Mouse (Mus musculus) adrenal gland, postnatal 14 days (tissue): ENCODE measurements around the gene Gm14139. TPM values are rescaled to one million over a fixed set of nuclear protein-coding genes. Genes with fewer than 3 reads are reported as not detected.
"Not testable (repeated sequence)": the region's sequence is repeated elsewhere in the genome, so short reads cannot be mapped to it uniquely, and the experiment has no call there.

ENCODE experiments used
- DNase-seq: peaks from one replicate; pipeline ENCODE4 v3.0.0; 2021; ENCODE audit warnings: mixed read lengths
- long read RNA-seq, 2 experiments: library from polyadenylated mRNA; stranded (forward); transcript quantifications; one replicate each; pipeline ENCODE4 v2.0.0; 2021
- total RNA-seq: library from RNA; stranded (reverse); gene quantifications from 2 replicates; pipeline ENCODE4 v1.2.3, GENCODE M21; 2021

The Gm14139 gene
- total RNA-seq, result 0.64 and 0.70 TPM in 2 replicates
- long read RNA-seq, experiment 1, result 0 reads
- long read RNA-seq, experiment 2, result 0 reads

DNA sequence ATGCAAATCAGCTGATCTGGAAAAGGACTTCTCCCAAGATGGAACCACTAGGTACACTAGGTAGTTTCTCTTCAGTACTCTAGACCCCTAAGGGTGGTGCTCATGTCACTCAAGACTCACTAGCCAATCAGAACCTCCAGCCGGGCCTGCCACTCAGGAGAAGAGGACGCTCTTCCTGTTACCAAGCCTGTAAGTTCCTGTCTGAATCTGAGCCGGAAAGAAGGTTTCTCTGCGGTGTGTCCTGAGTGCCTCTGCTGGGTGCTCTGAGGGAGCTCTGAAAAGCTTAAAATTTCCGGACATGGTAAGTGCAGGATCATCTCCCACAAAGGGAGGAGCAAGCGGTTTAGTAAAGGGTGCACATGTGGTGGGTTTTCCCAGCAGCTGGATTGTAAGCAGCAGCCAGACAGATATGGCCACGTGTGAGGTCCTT, at the start of gene Gm14139:
TSS of gene Gm14139 (plus strand) at position 186 of the 430 bp plus-strand sequence.
- DNase-seq, result not testable (repeated sequence)

DNA sequence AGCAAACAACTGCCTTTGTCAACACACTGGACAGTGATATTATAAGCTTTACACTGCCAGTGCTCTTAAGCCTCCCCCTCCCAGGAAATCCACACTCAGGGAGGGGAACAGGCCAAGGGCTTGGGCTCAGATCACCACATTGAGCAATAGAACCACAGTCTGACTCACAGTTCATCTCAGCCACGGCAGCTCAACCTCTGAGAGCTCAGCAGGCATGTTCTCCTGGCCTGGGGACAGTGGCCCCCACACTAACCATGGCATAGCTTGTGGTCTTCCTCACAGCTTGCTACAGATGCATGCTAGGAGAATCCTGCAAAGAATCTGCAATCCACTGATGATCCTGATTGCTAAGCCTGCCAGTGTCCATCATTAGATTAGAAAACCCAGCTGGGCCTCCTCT, 49.6 kb upstream of the Gm14139 start:
- DNase-seq, result not testable (repeated sequence)

DNA sequence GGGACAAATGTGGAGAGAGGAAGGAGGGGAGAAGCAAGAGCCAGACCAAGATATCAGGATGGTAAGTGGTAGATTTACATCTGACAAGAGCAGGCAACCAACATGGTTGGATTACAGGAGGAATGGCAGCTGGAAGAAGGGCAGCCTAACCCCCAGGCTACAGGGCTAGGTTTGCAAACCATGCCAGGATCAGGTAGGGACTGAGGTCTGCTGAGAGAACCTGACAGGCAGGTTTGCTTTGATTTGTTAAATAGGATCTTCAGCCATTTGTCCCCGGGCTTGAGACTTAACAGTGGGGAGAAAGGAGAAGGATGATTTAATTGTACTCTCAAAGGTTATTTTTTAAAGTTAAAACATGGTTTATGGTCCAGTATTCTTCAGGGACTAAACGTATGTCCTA, 48.8 kb upstream of the Gm14139 start:
- DNase-seq, result no peak

DNA sequence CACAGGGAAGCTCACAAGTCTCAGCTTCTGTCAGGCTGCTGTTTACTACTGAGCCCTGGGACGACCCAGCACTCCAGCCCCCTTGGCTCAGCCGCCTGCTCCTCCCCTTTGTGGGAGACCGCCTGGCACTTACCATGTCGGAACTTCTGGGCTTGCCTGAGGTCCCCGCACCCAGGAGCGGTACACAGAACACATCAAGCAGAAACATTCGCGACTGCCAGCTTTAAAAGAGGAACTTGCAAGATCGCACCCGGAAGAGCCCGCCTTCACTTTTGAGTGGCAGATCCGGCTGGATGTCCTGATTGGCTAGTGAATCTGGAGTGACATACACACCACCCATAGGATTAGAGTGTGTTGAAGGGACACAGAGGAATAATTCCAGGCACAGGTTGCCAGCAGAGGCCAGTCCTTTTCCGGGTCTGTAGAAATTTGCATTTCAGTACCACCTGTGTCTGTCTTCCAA, 45.1 kb upstream of the Gm14139 start, which contains the start of gene Zfp120:
TSS of gene Zfp120 (minus strand) at position 274 of the 463 bp plus-strand sequence.
- peak; percentile 89 for DNase-seq

DNA sequence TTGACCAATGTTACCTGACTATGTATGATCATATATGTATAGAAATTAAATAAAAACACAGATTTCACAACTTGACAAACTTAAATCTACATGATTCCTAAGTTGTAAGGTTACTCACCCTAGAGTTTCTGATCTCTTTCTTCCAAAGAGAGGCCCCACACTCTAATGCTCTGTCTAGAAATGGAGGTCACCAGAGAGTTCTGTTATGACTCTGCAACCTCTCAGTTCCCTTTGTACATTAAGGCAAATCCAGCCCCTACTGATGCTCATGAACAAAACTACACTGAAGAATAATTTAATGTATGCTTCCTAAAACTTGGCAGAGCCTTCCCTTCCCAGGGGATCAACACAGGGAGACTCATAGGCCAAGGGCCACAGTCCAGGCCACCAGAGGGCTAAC, 14.9 kb upstream of the Gm14139 start:
- no peak for DNase-seq

DNA sequence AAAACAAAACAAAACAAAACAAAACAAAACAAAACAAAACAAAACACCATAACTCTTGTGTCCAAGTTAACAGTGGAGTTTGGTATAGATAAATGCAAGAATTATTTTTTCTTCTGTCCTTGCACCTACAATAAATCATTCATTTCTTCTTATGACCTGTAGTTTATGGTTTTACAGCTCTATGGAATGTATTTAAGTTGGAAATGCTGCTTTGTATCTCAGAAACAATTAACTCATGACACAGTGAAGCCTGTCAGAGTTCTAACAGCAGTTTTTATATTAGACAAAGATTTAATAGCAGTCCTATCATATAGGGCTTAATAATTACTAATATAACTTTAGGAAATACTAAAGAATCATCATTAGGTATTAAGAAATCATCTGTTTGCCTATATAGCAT, 7.7 kb upstream of the Gm14139 start:
- DNase-seq, result no peak

DNA sequence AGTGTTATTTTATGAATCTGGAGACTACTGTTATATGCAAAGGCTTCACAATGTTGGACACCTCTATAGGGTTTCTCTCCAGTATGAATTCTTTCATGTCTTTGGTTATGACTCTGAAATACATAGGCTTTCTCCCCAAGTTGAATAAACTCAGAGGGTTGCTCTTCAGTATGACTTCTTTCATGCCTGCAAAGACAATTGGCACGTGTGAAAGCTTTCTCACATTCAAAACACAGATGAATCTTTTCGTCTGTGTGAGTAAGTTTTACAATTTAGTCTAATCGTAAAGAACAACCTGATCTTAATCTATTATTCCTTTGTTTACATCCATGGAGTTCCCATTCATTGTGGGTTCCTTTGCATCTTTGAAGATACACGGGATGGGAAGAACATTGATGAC, 2.0 kb upstream of the Gm14139 start, which contains the start of gene Gm10770:
TSS of gene Gm10770 (minus strand) at position 101 of the 400 bp plus-strand sequence.
- not testable (repeated sequence) for DNase-seq

DNA sequence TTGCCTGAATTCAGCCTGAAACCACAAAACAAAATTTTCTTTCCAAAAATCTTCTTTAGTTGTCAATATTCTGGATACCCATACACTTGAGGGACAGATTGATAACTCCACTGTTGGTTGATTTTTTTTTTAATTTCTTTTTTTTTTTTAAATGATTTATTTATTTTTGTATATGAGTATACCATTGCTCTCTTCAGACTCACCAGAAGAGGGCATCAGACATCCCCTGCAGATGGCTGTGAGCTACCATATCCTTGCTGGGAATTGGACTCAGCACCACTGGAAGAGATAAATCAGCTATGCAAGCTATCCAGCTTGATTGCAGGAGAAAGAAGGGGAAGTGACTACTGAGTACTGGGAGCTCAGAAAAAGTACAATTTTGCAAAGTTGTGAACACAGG, 509 bp upstream of the Gm14139 start:
- not testable (repeated sequence) for DNase-seq

DNA sequence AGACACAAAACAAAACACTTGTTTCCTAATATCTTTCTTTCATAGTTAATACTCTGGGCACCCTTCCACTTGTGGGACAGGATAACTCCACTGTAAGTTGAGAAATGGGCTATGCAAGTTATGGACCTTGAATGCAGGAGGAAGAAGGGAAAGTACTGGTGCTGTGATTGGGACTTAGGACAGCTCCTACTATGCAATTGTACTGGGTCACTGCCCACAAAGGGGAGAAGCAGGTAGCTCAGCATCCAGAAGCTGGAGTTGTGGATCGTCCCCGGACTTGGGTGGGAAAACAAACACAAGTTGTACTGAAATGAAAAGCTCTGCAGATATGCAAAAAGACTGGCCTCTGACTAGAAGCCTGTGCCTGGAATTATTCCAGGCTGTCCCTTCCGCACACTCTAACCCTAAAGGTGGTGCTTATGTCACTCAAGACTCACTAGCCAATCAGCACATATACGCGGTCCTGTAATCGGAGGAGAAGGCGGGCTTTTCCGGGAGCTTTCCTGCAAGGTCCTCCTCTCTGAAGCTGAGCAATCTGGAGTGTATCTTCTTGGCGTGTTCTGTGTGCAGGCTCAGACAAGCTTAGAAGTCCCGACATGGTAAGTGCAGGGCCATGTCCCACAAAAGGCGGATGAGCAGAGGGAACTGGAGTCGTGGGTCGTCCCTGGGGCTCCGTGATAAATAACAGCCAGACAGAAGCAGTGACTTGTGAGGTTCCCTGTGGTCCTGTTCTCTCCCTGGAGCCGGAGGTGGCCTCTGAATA, 36.2 kb downstream of the Gm14139 start, which contains the start of gene Zfp937:
TSS of gene Zfp937 (plus strand) at position 474 of the 763 bp plus-strand sequence.
- DNase-seq, result peak; percentile 85

DNA sequence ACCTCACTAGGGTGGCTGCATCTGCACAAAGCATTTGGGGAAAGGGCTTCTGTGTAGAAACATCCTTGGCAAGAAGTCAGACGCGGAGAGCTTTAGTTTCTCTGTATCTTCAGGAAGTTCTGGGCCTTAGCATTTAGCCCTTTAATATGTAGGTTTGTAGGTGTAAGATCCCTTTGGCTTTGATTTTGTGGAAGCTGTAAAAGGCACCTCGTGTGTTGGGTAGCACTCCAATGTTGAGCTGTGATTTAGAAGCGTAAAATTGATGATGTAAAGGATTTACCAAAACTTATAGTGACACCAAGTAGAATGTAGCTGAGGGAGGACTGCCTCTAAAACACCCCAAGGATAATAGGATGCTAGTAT, 36.8 kb downstream of the Gm14139 start:
- not testable (repeated sequence) for DNase-seq

DNA sequence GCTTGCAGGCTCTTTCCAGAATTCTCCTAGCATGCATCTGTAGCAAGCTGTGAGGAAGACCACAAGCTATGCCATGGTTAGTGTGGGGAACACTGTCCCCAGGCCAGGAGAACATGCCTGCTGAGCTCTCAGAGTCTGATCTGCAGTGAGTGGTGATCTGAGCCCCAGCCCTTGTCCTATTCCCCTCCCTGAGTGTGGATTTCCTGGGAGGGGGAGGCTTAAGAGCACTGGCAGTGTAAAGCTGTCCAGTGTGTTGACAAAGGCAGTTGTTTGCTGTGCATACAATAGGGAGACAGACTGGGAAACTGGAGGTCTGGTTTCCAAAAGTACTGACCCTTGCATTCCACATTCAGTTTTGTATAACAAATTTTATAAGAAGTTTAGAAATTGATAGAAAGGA, 41.7 kb downstream of the Gm14139 start:
- not testable (repeated sequence) for DNase-seq

Other genes with a start within 250 kb of the Gm14139 start
- gene Zfp120, start 45.0 kb upstream of the Gm14139 start, total RNA-seq, result 6.3 and 9.1 TPM in 2 replicates
- gene Gm10770, start 2.1 kb upstream of the Gm14139 start, total RNA-seq, result not detected in 2 replicates
- 7.0 and 8.1 TPM in 2 replicates for gene Zfp937, start 36.3 kb downstream of the Gm14139 start, total RNA-seq
- 6.1 and 8.9 TPM in 2 replicates for gene Gm21994, start 73.8 kb downstream of the Gm14139 start, total RNA-seq
- gene Gm14124, start 75.8 kb downstream of the Gm14139 start, total RNA-seq, result 0.23 and 0.33 TPM in 2 replicates
- 3.6 and 4.5 TPM in 2 replicates for gene Gm10130, start 141.9 kb downstream of the Gm14139 start, total RNA-seq
- gene 3300002I08Rik, start 181.0 kb downstream of the Gm14139 start, total RNA-seq, result 4.4 and 4.7 TPM in 2 replicates